Mouse (Mus musculus) midbrain, embryonic 16.5 days (tissue): ENCODE measurements around the gene Prkcsh. TPM values are rescaled to one million over a fixed set of nuclear protein-coding genes. Genes with fewer than 3 reads are reported as not detected.

Experiments used
- ATAC-seq: fragments of 200-750 bp; cut with Nextera tagmentation; 2 replicates; pipeline ENCODE4 v1.8.0; 2017; ENCODE audit warnings: moderate TSS enrichment
- H3K27ac ChIP-seq: fragments of 300-500 bp; sonication (generic); 2 replicates; pipeline ENCODE4 v1.5.1; 2014; ENCODE audit warnings: mild to moderate bottlenecking, low read length, mixed read lengths
- H3K27me3 ChIP-seq: fragments of 300-500 bp; sonication (generic); 2 replicates; pipeline ENCODE4 v1.6.1; 2014; ENCODE audit warnings: low read depth, low read length, mixed read lengths; ENCODE audit not compliant: control insufficient read depth, insufficient read depth
- H3K36me3 ChIP-seq: fragments of 300-500 bp; sonication (generic); 2 replicates; pipeline ENCODE4 v1.6.1; 2014; ENCODE audit warnings: mild to moderate bottlenecking, low read length, moderate library complexity, mixed read lengths; ENCODE audit not compliant: control insufficient read depth, insufficient read depth
- H3K4me1 ChIP-seq: fragments of 300-500 bp; sonication (generic); 2 replicates; pipeline ENCODE4 v1.6.1; 2014; ENCODE audit warnings: mild to moderate bottlenecking, low read length, mixed read lengths; ENCODE audit not compliant: control insufficient read depth, insufficient read depth
- H3K4me2 ChIP-seq: fragments of 300-500 bp; sonication (generic); 2 replicates; pipeline ENCODE4 v1.6.1; 2014; ENCODE audit warnings: mild to moderate bottlenecking, low read length, mixed read lengths
- H3K4me3 ChIP-seq: fragments of 300-500 bp; sonication (generic); 2 replicates; pipeline ENCODE4 v1.5.1; 2014; ENCODE audit warnings: low read depth, mild to moderate bottlenecking, low read length, moderate library complexity, mixed read lengths
- H3K9ac ChIP-seq: fragments of 300-500 bp; sonication (generic); 2 replicates; pipeline ENCODE4 v1.6.1; 2014; ENCODE audit warnings: low read depth, low read length, mixed read lengths
- H3K9me3 ChIP-seq: fragments of 300-500 bp; sonication (generic); replicated peaks from 2 replicates; pipeline ENCODE4 v1.6.1; 2014; ENCODE audit warnings: mild to moderate bottlenecking, low read length, mixed read lengths; ENCODE audit not compliant: control insufficient read depth, poor library complexity, severe bottlenecking
- WGBS: fragments of 180-500 bp; shearing (Covaris S2); extraction: QIAGEN DNeasy Blood & Tissue Kit; methylation state at CpG from one replicate; pipeline ENCODE4 v1.1.7; 2014; 5-methylcytosine and 5-hydroxymethylcytosine counted together
- polyA plus RNA-seq: library from polyadenylated mRNA; unstranded; fragments of >200 nt; fragmentation: Nextera tagmentation; extraction: Ambion mirVana; gene quantifications from 2 replicates; pipeline ENCODE4 v1.2.1, GENCODE M21; 2015

Prkcsh gene
- polyA plus RNA-seq, 1 experiment from 2014 or later, result 83.0 TPM

DNA sequence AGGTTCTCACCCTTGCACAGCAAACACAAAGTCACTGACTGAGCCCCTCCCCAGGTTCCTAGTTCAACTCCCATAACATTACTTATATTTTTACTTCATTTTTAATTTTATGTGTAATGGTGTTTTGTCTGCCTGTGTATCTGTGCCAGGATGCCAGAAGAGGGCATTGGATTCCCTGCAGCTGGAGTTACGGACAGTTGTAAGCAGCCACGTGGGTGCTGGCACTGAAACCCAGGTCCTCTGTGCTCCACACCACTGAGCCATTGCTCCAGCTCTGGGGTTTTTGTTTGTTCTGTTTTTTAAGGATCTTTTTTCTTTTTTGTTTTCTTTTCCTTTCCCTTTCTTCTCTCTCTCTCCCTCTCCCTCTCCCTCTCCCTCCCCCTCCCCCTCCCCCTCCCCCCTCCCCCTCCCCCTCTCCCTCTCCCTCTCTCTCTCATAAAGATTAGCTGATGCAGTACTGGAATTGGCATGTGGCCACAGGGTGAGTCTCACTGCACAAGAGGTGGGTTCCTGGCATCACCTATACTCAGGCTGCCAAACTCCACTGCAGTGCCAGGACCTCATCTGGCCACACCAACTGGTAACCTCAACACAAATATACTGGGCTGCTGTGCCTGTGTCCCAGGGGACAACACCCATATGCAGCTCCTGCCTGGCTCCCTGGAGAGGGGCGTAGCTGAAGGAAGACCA, 6.3 kb upstream of the Prkcsh start:
- Histone ChIP-seq H3K27ac (no peak overlapping the region), H3K27me3 (peaks cover 5% of the 10 kb centered on the region), H3K9ac (no peak overlapping the region), H3K4me1 (no peaks in the 10 kb centered on the region), H3K9me3 (no peaks in the 10 kb centered on the region), H3K4me2 (no peak overlapping the region), H3K4me3 (no peak overlapping the region), H3K36me3 (no peaks in the 10 kb centered on the region)
- WGBS, result 86% methylated on average over 3 of the region's 3 CpGs
- no peak for ATAC-seq

DNA sequence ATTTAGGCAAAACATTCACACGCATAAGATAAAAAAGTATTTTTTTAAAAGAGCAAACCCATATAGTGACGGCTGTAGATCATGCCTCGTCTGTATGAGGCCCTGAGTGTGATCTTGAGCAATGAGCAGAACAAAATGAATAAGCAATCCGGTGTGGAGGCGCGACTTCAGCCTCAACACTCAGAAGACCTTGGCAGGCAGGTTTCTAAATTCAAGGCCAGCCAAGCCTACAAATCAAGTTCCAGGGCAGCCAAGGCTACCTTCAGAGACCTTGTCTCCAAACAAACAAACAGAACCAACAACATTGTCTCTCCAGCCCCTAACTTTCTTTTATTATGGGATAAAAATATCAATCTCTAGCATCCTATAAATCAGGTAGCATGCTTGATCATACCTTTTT, 2.3 kb upstream of the Prkcsh start:
- Histone ChIP-seq H3K4me2 (no peak overlapping the region), H3K4me3 (no peak overlapping the region), H3K9me3 (no peaks in the 10 kb centered on the region), H3K36me3 (no peaks in the 10 kb centered on the region), H3K9ac (no peak overlapping the region), H3K27ac (no peak overlapping the region), H3K4me1 (peaks cover 21% of the 10 kb centered on the region), H3K27me3 (no peaks in the 10 kb centered on the region)
- no peak for ATAC-seq
- 90% methylated on average over 6 of the region's 6 CpGs for WGBS

DNA sequence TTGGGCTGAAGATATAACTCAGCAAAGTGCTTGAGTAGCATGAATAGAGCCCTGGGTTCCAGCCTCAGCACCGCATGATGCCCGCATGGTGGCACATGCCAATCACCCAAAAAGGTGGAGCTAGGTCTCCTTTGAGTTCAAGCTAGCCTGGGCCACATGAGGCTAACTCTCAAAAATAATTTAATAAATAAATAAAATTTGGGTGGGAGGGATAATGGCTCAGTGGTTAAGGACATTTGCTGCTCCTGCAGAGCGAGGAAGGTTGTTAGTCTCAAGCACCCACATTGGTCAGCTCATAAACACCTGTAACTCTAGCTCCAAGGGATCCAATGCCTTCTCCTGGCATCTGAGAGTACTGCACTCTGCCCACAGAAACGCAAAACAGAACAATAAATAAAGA, 973 bp upstream of the Prkcsh start:
- Histone ChIP-seq H3K27ac (peak overlapping the region; percentile 56; the same call in 1 of the 2 replicates), H3K9ac (no peak overlapping the region), H3K36me3 (no peaks in the 10 kb centered on the region), H3K9me3 (no peaks in the 10 kb centered on the region), H3K4me2 (peak overlapping the region; percentile 69), H3K4me3 (no peak overlapping the region; the same call in 1 of the 2 replicates), H3K4me1 (peaks cover 21% of the 10 kb centered on the region), H3K27me3 (no peaks in the 10 kb centered on the region)
- WGBS, result 91% methylated on average over 4 of the region's 4 CpGs
- no peak for ATAC-seq

DNA sequence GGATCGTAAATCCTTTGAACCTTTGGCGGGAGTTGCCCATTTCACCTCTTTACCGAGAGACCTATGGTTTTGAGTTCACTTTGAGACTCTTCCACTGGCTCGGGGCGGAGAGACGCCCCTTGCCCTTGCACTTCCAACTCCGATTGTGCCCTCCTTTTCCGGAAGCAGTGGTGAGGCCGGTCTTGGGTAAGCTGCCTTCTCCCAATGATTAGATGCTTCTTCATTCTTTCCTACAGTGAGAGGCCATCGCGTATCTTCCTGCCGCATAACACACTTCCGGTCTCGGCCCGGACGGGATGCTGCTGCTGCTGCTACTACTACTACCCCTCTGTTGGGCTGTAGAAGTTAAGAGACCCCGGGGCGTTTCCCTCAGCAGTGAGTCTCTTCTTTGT, 553 bp downstream of the Prkcsh start:
- Histone ChIP-seq H3K27ac (peak overlapping the region; percentile 74), H3K4me3 (peak overlapping the region; percentile 57), H3K27me3 (no peaks in the 10 kb centered on the region), H3K9me3 (no peaks in the 10 kb centered on the region), H3K4me2 (peak overlapping the region; percentile 75), H3K9ac (peak overlapping the region; percentile 71), H3K36me3 (peaks cover 1% of the 10 kb centered on the region; the same call in 1 of the 2 replicates), H3K4me1 (peaks cover 21% of the 10 kb centered on the region)
- under 1% methylated on average over 18 of the region's 18 CpGs for WGBS
- peak; percentile 44 for ATAC-seq

DNA sequence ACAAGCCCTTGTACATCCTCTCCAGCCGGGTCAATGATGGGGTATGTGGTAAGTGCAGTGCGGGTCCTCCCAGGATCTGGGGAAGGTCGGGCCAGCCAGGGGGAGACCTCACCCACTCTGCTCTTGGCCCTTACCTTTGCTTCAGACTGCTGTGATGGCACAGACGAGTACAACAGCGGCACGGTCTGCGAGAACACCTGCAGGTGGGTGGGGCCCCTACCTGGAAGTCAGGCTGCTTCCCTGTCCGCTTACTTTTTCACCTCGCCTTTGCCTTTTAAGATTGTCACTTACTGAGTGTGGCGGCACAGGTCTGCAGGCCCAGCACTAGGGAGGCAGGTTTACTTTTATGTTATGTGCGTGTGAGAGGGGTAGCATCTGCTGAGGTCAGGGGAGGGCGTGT, 1.9 kb downstream of the Prkcsh start:
- Histone ChIP-seq H3K9me3 (no peaks in the 10 kb centered on the region), H3K9ac (no peak overlapping the region), H3K27ac (no peak overlapping the region), H3K27me3 (no peaks in the 10 kb centered on the region), H3K4me1 (peaks cover 21% of the 10 kb centered on the region), H3K4me2 (no peak overlapping the region), H3K4me3 (no peak overlapping the region), H3K36me3 (peaks cover 10% of the 10 kb centered on the region)
- whole genome bisulfite sequencing, result 95% methylated on average over 12 of the region's 12 CpGs
- ATAC-seq, result no peak

DNA sequence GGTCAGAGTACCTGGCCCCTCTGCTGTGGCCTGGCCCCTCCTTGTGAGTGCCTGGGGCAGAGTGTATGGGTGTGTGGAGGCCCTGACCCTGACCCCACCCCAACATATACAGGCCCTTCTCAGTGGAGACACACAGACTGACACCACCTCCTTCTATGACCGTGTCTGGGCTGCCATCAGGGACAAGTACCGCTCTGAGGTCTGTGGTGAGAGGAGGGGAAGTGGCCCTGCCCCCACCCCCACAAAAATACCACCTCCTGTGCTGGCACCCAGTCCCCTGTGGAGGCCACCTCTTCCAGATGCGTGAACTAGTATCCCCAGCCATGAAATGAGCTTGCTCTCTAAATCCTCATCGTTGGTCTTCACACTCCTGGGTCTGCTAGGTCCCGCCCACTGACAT, 8.4 kb downstream of the Prkcsh start:
- ATAC-seq, result peak; percentile 16; the same call in 1 of the 2 replicates
- H3K36me3 ChIP-seq, result peaks cover 52% of the 10 kb centered on the region
- 89% methylated on average over 5 of the region's 5 CpGs for WGBS

DNA sequence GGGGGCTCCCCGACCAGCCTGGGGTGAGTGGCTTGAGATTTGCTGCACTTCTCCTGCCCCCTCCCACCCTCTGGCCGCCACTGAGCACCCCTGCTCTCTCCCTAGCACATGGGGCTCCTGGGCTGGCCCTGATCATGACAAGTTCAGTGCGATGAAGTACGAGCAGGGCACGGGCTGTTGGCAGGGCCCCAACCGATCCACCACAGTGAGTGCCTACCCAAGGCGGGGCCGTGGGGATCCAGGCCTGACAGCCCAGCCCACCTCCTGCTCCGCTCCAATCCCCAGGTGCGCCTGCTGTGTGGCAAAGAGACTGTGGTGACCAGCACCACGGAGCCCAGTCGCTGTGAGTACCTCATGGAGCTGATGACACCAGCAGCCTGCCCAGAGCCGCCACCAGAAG, 10.1 kb downstream of the Prkcsh start:
- Histone ChIP-seq H3K27ac (no peak overlapping the region), H3K4me3 (no peak overlapping the region), H3K9me3 (no peaks in the 10 kb centered on the region), H3K9ac (no peak overlapping the region), H3K4me1 (no peaks in the 10 kb centered on the region), H3K4me2 (no peak overlapping the region), H3K36me3 (peaks cover 52% of the 10 kb centered on the region), H3K27me3 (no peaks in the 10 kb centered on the region)
- ATAC-seq, result peak; percentile 17; the same call in 1 of the 2 replicates
- 87% methylated on average over 13 of the region's 13 CpGs for WGBS

More for the DNA sequence above, 8.4 kb downstream of the Prkcsh start:
- no peak overlapping the region for H3K9ac ChIP-seq
- H3K4me3 ChIP-seq, result no peak overlapping the region
- H3K27me3 ChIP-seq, result no peaks in the 10 kb centered on the region
- H3K4me2 ChIP-seq, result no peak overlapping the region
- H3K9me3 ChIP-seq, result no peaks in the 10 kb centered on the region
- H3K27ac ChIP-seq, result no peak overlapping the region
- H3K4me1 ChIP-seq, result no peaks in the 10 kb centered on the region

DNA sequence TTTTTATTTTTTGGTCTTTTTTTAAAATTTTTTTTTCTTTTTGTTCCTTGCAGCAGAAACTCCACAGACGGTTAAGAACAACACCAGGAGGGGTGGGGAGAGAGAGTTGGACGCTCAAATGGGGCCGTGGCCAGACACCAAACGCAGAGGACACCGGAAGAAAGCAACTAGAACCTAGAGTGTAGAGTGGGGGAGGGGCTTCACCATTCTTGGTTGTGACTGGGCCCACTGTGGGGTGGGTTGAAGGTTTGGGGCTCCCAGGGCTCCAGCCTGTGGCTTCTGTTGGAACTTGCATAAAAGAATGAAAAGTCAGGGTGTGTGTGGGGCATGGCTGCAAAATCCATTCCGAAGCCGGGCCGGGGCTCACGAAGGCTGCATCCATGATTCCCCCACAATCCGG, 13.6 kb downstream of the Prkcsh start:
- no peak for ATAC-seq
- Histone ChIP-seq H3K27me3 (no peaks in the 10 kb centered on the region), H3K4me2 (no peak overlapping the region), H3K36me3 (peaks cover 31% of the 10 kb centered on the region), H3K4me3 (no peak overlapping the region), H3K27ac (no peak overlapping the region), H3K9me3 (no peaks in the 10 kb centered on the region), H3K9ac (no peak overlapping the region), H3K4me1 (no peaks in the 10 kb centered on the region)
- 76% methylated on average over 10 of the region's 10 CpGs for WGBS

DNA sequence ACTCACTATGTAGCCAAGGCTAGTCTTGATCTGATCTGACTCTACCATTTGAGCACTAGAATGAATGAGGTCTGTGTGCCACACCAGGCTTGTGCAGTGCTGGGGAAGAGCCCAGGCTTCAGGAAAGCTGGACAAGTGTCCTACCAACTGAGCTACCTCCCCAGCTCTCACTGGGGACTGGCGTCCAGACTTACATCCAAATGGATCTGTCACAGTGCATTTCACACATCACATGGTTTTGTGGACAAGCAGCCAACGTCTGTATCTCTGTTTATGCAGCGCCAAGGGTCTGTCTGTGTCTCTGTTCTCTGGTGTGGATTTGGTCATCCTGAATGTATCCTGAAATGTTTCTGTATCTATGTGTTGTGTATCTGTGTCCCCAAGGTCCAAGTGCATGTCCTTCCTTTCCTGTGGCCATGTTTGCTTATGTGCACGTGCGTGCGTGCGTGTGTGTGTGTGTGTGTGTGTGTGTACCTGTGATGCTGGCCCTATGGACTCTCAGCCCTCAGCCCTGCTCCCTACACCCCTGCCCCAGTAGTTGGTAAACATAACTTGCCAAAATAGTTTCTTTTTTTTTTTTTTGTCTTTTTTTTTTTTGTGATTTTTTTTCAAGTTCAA, 14.7 kb downstream of the Prkcsh start:
- Histone ChIP-seq H3K4me1 (no peaks in the 10 kb centered on the region), H3K9me3 (no peaks in the 10 kb centered on the region), H3K27me3 (no peaks in the 10 kb centered on the region), H3K27ac (no peak overlapping the region), H3K4me2 (no peak overlapping the region), H3K4me3 (no peak overlapping the region), H3K36me3 (peaks cover 25% of the 10 kb centered on the region), H3K9ac (no peak overlapping the region)
- ATAC-seq, result no peak
- 70% methylated on average over 7 of the region's 7 CpGs for WGBS
